Mouse (Mus musculus) erythroblast, adult 5-6 weeks (primary cell): ENCODE measurements around the gene 4933406M09Rik. TPM values are rescaled to one million over a fixed set of nuclear protein-coding genes. Genes with fewer than 3 reads are reported as not detected.

Experiments
- ATAC-seq: replicated peaks from 2 replicates; pipeline ENCODE4 v1.8.0; 2016; ENCODE audit warnings: moderate number of reproducible peaks, mild to moderate bottlenecking, moderate TSS enrichment, inconsistent platforms; ENCODE audit not compliant: poor library complexity, low FRiP score, severe bottlenecking
- total RNA-seq, 2 experiments: library from RNA; stranded (forward) in 1 of 2; stranded (reverse) in 1 of 2; fragments of 150-400 nt in 1 of 2; fragments of 200-764, 138-1000 nt in 1 of 2; gene quantifications; 2 replicates each; pipeline versions ENCODE4 v1.2.3 to v1.2.4; 2015 to 2017; ENCODE audit warnings: low replicate concordance in 2 of 2

The 4933406M09Rik gene
- total RNA-seq (2015; ENCODE audit: low replicate concordance) (not detected in 2 replicates), total RNA-seq (2017; ENCODE audit: low replicate concordance) (not detected in 2 replicates)

- ATAC-seq = no peak
These were observed at the start of gene 4933406M09Rik for GRCm38 (mm10) chr1:134385666-134386065. Gene 4933406M09Rik, plus strand, starts transcription at chr1:134385940.

DNA sequence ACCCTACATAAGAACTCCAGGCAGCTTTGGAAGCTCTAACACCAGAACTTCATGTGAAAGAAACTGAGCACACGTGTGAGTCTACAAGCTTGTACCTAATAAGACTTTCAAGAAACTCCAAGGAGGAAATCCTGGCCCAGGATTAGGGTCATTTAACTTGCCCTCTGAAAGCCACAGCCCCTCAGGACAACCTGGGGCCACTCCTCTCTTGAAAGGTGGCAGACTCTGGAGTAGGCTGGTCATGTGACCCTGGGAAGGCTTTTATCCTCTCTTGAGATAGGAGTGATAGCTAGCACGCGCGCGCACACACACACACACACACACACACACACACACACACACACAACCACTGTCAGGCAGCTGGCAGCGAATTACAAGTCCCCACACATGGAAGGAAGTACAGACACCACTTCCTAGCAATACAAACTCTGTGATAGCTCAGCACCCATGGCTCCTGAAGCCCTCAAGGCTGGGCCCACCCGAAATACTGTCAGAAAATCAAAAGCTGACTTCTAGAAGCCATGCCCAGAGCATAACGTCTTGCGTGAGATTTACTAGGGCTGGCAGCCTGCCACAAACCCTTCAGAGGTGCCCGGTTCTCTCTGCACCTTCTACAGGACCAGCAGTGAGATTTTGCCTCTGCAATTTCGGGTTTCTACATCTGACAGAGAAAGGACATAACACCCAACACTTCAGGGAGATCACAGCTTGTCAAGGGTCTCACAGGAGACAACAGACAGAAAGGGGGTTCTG is 48.6 kb upstream of the 4933406M09Rik start:
- ATAC-seq = no peak

GRCm38 (mm10) chr1:134339162-134339561 is 46.6 kb upstream of the 4933406M09Rik start:
- no peak for ATAC-seq

GRCm38 (mm10) chr1:134339757-134340619 is 45.8 kb upstream of the 4933406M09Rik start:
- no peak for ATAC-seq

- ATAC-seq = no peak
These were observed 44.0 kb upstream of the 4933406M09Rik start for GRCm38 (mm10) chr1:134341641-134342277.

DNA sequence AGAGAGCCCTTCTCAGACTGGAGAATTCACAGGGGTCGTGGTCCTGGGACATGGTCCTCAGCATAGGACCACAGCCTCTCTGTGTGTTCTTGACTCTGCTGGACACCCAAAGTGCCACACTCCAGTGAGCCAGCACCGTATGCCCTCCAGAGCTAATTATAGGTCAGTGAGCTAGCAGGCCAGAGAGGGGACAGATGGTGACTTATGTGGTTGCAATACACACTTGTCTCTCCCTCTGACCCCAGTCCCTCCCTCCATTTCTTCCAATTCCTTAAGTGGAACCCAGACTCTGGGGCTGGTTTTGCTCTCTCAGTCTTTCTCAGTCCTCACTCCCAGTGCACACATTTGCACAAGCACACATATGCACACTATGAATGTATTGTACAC is 43.5 kb upstream of the 4933406M09Rik start:
- no peak for ATAC-seq

DNA sequence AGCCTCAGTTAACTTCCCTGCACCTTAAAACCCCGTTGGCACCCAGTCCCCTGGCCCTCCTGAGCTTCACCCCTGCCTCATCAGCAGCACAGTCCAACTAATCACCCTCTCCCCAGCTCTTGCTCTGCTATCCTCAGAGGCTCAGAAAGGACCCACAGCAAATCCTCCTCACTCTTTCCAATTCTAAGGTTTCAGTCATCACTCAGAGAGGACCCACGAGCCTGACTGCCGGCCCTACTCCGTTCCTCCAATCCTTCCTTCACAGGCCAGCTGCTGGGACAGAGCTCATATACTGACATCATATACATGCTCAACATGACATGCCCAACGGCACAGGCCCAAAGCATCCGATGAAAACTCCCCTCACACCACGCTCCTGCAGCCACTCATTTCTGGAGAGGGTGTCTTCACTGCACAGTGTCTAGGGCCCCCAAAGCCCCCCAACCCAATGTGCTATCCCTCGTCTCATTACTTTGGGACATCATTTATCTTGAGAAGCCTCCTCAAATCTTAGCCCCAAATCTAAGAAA is 42.9 kb upstream of the 4933406M09Rik start:
- ATAC-seq = no peak

GRCm38 (mm10) chr1:134343567-134343966 is 42.2 kb upstream of the 4933406M09Rik start:
- ATAC-seq = no peak

- peak; percentile 88 for ATAC-seq
These were observed 41.5 kb upstream of the 4933406M09Rik start for GRCm38 (mm10) chr1:134344005-134344950.

GRCm38 (mm10) chr1:134345075-134345474 is 40.7 kb upstream of the 4933406M09Rik start:
- ATAC-seq = no peak

DNA sequence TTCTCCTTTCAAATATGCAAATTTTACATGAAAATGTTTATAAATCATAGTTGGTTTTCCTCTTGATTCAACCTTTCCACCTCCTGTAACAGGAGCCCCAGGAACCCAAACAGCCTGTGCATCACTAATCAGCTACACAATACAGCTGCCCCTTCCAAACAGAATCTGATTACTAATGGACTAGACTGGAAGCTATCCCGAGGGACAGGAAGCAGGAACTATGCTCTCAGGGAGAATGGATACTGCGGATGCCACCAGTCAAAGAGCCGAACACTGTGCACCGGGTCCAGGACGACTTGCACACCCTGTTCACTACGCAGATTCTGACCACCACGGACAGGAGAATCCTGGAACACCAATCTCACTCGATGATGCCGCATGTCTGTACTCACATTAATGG is 37.9 kb upstream of the 4933406M09Rik start:
- no peak for ATAC-seq

GRCm38 (mm10) chr1:134353326-134353725 is 32.4 kb upstream of the 4933406M09Rik start:
- no peak for ATAC-seq

GRCm38 (mm10) chr1:134357461-134357860 is 28.3 kb upstream of the 4933406M09Rik start:
- ATAC-seq = no peak

GRCm38 (mm10) chr1:134360656-134361055 is 25.1 kb upstream of the 4933406M09Rik start:
- ATAC-seq = no peak

- peak; percentile 65 for ATAC-seq
These were observed 24.4 kb upstream of the 4933406M09Rik start for GRCm38 (mm10) chr1:134361195-134361856.

- peak; percentile 98 for ATAC-seq
These were observed 23.9 kb upstream of the 4933406M09Rik start, which contains the start of gene Tmem183a for GRCm38 (mm10) chr1:134361857-134362212. Gene Tmem183a, minus strand, starts transcription at chr1:134361979.

DNA sequence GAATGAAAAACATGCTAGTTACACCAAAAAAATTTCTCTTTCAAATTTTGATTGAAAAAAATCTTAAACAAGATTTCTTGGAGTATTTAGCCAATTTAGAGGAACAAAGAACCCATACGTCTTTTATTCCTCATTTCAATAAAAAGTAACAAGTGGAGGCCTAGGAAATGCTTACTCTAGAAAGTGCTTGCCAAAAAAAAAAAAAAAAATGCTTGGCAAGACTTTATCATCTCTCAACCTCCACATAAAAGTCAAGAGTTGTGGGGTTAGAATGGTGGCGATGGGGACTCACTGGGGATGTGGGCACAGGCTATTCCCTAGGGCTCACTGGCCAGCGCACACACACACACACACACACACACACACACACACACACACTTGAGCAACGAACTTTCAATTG is 22.5 kb upstream of the 4933406M09Rik start:
- no peak for ATAC-seq

DNA sequence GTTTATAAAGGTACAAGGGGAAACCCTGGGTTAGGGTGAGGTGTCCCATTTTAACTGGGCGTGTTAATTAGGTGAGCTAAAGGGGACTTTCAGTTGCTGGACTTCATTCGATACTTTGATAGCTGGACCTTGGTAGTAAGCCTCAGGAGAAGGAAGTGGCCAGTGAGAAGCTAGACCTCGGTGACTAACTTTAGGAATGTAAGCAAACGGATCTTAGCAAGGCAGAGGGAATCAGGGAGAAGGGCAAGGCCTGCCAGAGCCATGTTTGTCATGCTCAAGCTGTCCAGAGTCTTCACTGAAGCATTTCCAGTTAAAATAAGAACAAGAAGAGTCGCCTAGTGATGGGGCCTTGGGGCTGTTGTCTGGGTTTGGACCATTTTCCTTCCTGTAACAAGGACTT is 20.2 kb upstream of the 4933406M09Rik start:
- no peak for ATAC-seq
